Mouse (Mus musculus): ENCODE results near the gene Usp3.

- TF ChIP-seq CTCF (IDR thresholded peaks at IDR 0.05; ENCODE audit: low read depth) (no peak), EP300 (IDR thresholded peaks at IDR 0.05; ENCODE audit: low read depth) (no peak)
Measured at GRCm38 (mm10) chr9:66510351-66510841, 82.5 kb downstream of the Usp3 start.
